Mouse (Mus musculus): ENCODE measurements around the gene Ptpn1. TPM values are rescaled to one million over a fixed set of nuclear protein-coding genes. Genes with fewer than 3 reads are reported as not detected.

Gene Ptpn1
- polyA plus RNA-seq, 1 experiment from 2014 or later: 66.3 TPM

DNA sequence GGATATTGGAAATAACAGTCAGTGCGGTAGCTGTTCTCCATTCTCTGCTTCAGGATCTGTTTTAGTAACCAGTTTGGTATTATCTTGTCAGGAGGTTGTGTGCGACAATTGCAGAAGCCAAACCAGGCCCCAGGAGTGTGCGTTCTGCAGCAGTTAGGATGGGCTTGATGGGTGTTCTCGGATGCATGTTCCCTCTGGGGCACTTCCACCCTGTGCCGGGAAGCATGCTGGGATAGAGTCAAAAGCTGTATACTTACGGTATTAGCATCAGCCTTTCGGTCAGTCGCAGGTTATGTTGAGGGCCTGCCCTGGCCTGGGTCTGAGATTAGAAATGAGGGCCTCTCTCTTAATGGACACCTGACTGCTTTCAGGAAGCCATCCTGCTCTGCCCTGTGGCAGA lies 28.7 kb downstream of the Ptpn1 start:
- H3K36me3 ChIP-seq: peaks cover 26% of the 10 kb centered on the region
- ATAC-seq (ENCODE audit: insufficient number of reproducible peaks, insufficient read depth, low FRiP score, low TSS enrichment, low read depth): no peak
- H3K4me1 ChIP-seq: peaks cover 23% of the 10 kb centered on the region
- no peak overlapping the region for H3K27ac ChIP-seq
- H3K9ac ChIP-seq: no peak overlapping the region
- no peak overlapping the region for H3K4me2 ChIP-seq
- no peak overlapping the region for H3K4me3 ChIP-seq
- WGBS: 82% methylated on average over 8 of the region's 8 CpGs
- no peaks in the 10 kb centered on the region for H3K27me3 ChIP-seq
- H3K9me3 ChIP-seq: no peaks in the 10 kb centered on the region

DNA sequence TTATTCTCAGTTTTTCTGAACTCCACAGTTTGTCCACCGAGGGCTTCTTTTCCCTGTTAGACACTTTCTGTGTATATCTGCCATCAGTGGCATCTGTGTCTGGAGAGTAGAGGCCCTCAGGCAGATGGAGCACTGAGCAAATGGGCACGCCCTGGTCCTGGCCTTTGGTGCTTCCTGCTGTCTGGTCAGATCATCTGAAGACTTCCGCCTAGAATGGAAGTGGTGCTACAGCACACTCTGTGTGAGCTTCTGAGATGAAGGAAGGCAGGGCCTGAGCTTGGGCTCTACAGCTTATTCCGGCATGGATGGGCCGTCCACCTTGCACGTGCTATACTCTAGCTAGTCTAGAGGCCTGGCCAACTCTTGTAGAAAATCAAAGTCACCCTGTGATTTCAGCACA lies 30.5 kb downstream of the Ptpn1 start:
- Histone ChIP-seq H3K4me2 (no peak overlapping the region), H3K9me3 (no peaks in the 10 kb centered on the region), H3K4me1 (peaks cover 23% of the 10 kb centered on the region), H3K4me3 (no peak overlapping the region), H3K9ac (peak overlapping the region; percentile 16; the same call in 1 of the 2 replicates), H3K27ac (no peak overlapping the region), H3K36me3 (peaks cover 43% of the 10 kb centered on the region), H3K27me3 (no peaks in the 10 kb centered on the region)
- no peak for ATAC-seq (ENCODE audit: insufficient number of reproducible peaks, insufficient read depth, low FRiP score, low TSS enrichment, low read depth)
- 77% methylated on average over 6 of the region's 6 CpGs for WGBS

- H3K27me3 ChIP-seq: no peaks in the 10 kb centered on the region
- WGBS: 90% methylated on average over 4 of the region's 4 CpGs
- no peaks in the 10 kb centered on the region for H3K9me3 ChIP-seq
- no peak for ATAC-seq (ENCODE audit: insufficient number of reproducible peaks, insufficient read depth, low FRiP score, low TSS enrichment, low read depth)
- H3K4me2 ChIP-seq: no peak overlapping the region
- H3K27ac ChIP-seq: no peak overlapping the region
- H3K36me3 ChIP-seq: peaks cover 51% of the 10 kb centered on the region
- H3K4me3 ChIP-seq: no peak overlapping the region
- H3K4me1 ChIP-seq: peaks cover 17% of the 10 kb centered on the region
- no peak overlapping the region for H3K9ac ChIP-seq
Measured at GRCm38 (mm10) chr2:167963176-167963575, 31.3 kb downstream of the Ptpn1 start.

DNA sequence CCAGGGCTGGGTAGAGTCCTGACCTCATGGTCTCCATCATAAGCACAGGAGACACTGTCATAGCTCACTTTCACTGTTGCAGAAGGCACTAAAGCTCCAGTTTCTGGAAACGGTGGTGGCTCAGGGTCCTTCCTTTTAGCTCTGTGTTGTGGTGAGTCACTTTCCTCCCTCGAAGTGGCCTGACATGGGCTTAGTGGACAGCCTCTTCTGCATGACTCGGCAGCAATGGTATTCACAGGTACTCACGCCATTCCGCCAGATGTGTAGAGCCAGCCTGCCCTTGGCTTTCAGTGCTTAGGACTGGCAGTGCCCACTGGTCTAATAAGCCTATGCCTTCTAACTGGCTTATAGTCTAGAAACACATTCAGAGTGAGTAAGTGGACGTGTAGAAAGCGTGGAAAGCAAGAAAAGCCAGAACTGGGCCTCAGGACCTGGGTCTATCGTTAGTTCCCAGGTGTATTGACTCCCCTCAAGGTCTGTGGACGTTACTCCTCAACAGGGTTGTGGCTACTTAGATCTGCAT lies 32.0 kb downstream of the Ptpn1 start:
- no peak for ATAC-seq (ENCODE audit: insufficient number of reproducible peaks, insufficient read depth, low FRiP score, low TSS enrichment, low read depth)

DNA sequence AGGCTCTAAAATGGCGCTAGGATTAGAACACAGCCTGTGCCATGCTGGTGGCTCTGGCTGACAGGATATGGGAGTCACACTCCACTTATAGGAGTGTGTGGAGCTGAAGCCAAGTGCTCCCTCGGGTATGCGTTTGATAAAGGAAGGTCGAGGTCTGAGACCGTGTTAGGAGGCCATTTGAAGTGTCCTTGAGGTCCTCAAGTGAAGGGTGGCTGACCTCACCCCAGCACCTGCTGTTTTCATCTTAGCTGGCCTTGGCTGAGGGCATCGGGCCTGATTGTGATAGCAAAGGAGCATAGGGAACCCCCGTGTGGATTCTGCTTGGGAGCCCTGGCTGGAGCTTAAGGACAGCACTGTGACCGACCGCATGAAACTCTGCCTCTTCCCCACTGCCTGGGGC lies 32.5 kb downstream of the Ptpn1 start:
- Histone ChIP-seq H3K27me3 (no peaks in the 10 kb centered on the region), H3K4me2 (no peak overlapping the region), H3K9ac (no peak overlapping the region), H3K4me3 (no peak overlapping the region), H3K9me3 (no peaks in the 10 kb centered on the region), H3K36me3 (peaks cover 60% of the 10 kb centered on the region), H3K4me1 (peaks cover 7% of the 10 kb centered on the region; the same call in 1 of the 2 replicates), H3K27ac (no peak overlapping the region)
- WGBS: 93% methylated on average over 9 of the region's 9 CpGs
- no peak for ATAC-seq (ENCODE audit: insufficient number of reproducible peaks, insufficient read depth, low FRiP score, low TSS enrichment, low read depth)

More for the DNA sequence above, 32.0 kb downstream of the Ptpn1 start:
- Histone ChIP-seq H3K4me3 (no peak overlapping the region), H3K9me3 (no peaks in the 10 kb centered on the region), H3K4me2 (no peak overlapping the region), H3K27me3 (no peaks in the 10 kb centered on the region), H3K4me1 (peaks cover 10% of the 10 kb centered on the region), H3K9ac (no peak overlapping the region), H3K27ac (no peak overlapping the region), H3K36me3 (peaks cover 57% of the 10 kb centered on the region)
- WGBS: 92% methylated on average over 9 of the region's 9 CpGs

- Histone ChIP-seq H3K27ac (no peak overlapping the region), H3K27me3 (no peaks in the 10 kb centered on the region), H3K9me3 (no peaks in the 10 kb centered on the region), H3K4me2 (no peak overlapping the region), H3K4me3 (no peak overlapping the region), H3K4me1 (peaks cover 5% of the 10 kb centered on the region; the same call in 1 of the 2 replicates), H3K9ac (no peak overlapping the region), H3K36me3 (peaks cover 76% of the 10 kb centered on the region)
- WGBS: 94% methylated on average over 3 of the region's 3 CpGs
- ATAC-seq (ENCODE audit: insufficient number of reproducible peaks, insufficient read depth, low FRiP score, low TSS enrichment, low read depth): no peak
Measured at GRCm38 (mm10) chr2:167965911-167966310, 34.1 kb downstream of the Ptpn1 start.

DNA sequence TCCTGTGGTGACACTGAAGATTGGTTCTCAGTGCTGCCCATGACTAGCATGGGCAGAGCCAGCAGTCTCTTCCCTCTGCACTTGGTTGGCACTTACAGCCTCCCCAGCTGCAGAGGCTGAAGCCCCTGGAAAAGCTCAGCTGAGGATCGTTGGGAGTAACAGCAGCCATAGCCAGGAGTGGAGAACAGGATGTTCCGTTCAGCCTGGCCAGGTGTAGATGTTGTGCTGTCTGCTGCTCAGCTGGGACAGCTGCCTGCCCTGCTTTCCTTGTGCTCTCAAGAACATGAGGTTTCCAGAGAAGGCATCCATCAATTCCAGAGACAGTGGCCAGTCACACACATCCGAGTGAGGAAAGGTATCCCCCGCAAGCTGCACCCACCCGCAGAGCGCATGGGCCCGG lies 36.6 kb downstream of the Ptpn1 start:
- Histone ChIP-seq H3K4me1 (no peaks in the 10 kb centered on the region), H3K27me3 (no peaks in the 10 kb centered on the region), H3K36me3 (peaks cover 97% of the 10 kb centered on the region), H3K9me3 (no peaks in the 10 kb centered on the region), H3K9ac (no peak overlapping the region), H3K4me2 (no peak overlapping the region), H3K4me3 (no peak overlapping the region), H3K27ac (no peak overlapping the region)
- WGBS: 93% methylated on average over 7 of the region's 7 CpGs
- ATAC-seq (ENCODE audit: insufficient number of reproducible peaks, insufficient read depth, low FRiP score, low TSS enrichment, low read depth): no peak

DNA sequence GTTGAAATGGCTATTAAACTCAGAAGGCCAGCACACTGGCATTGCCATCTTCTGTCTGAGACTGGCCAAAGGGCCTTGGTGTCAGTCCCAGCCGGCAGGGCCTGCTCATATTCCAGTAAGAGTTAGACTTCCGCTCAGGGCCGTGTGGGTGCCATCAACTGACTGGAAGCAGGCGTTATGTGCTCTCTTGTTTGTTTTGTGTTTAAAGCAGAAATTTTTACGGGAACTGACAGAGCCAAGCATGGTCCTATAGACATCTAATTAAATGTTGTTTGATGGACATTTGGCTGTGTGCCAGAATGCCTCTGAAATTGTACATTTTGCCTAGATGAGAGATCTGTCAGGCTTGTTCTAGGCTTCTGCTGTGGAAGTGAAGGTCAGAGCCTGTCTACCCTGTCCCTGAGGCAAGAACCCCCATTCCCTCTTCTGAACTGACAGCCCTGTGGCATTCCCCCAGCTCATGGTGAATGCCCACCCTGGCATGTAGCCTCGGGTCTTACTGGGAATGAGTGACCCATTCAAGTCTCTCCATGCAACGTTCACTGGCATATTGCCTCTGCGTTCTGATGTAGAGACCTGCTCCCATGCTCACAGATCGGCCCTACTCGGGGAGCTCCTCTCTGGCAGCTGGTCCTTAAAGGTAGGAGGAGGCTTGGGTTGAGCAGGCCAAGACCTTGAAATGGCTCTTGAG lies 38.1 kb downstream of the Ptpn1 start:
- peaks cover 97% of the 10 kb centered on the region for H3K36me3 ChIP-seq
- H3K27ac ChIP-seq: no peak overlapping the region
- no peak overlapping the region for H3K4me3 ChIP-seq
- no peak overlapping the region for H3K4me2 ChIP-seq
- no peaks in the 10 kb centered on the region for H3K9me3 ChIP-seq
- H3K4me1 ChIP-seq: no peaks in the 10 kb centered on the region
- WGBS: 78% methylated on average over 10 of the region's 10 CpGs
- H3K9ac ChIP-seq: no peak overlapping the region
- no peak for ATAC-seq (ENCODE audit: insufficient number of reproducible peaks, insufficient read depth, low FRiP score, low TSS enrichment, low read depth)
- no peaks in the 10 kb centered on the region for H3K27me3 ChIP-seq

DNA sequence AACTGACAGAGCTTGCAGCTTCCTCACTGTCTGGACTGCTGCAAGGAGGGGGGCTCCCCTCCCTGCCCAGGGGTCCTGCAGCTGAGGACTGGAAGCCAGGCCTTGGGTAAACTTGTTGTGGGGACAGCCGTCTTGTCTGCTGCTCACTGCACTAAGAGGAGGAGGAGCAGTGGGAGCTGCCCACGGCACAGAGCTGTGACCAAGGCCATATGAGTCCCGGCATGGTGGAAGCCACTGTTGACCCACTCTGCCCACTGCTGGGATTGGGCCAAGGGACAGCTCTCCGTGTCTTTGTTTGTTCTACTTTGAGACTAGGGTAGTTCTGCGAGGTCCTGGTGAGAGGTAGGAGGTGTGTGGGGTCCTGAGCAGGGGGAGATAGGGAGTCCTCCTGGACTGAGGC lies 40.3 kb downstream of the Ptpn1 start:
- Histone ChIP-seq H3K27me3 (no peaks in the 10 kb centered on the region), H3K9me3 (no peaks in the 10 kb centered on the region), H3K4me2 (no peak overlapping the region), H3K27ac (no peak overlapping the region), H3K9ac (no peak overlapping the region), H3K4me1 (no peaks in the 10 kb centered on the region), H3K4me3 (no peak overlapping the region), H3K36me3 (peaks cover 97% of the 10 kb centered on the region)
- WGBS: 84% methylated on average over 5 of the region's 5 CpGs
- ATAC-seq (ENCODE audit: insufficient number of reproducible peaks, insufficient read depth, low FRiP score, low TSS enrichment, low read depth): no peak

- Histone ChIP-seq H3K27me3 (no peaks in the 10 kb centered on the region), H3K36me3 (peaks cover 98% of the 10 kb centered on the region)
Measured at GRCm38 (mm10) chr2:167972809-167973208, 41.0 kb downstream of the Ptpn1 start.

DNA sequence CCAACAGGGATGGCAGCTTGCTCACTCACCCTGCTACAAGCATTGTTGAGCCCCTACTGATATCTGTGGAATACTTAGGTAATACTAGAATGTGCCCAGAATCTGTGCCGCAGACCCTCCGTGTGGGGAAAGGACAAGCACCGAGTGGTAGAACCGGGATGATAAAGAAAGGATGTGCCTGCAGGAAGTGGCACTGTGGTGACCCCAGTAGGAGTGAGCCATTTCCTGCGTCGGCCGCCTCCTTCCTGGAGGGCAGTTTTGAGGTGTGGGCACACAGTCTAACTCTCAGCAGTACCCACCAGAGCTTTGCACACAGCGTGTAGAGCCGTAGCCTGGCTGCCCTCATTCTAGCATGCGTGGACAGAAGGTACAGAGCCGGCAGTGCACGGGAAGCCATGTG lies 43.9 kb downstream of the Ptpn1 start:
- Histone ChIP-seq H3K4me1 (no peaks in the 10 kb centered on the region), H3K4me3 (no peak overlapping the region), H3K9me3 (no peaks in the 10 kb centered on the region), H3K4me2 (no peak overlapping the region), H3K36me3 (peaks cover 95% of the 10 kb centered on the region), H3K27me3 (no peaks in the 10 kb centered on the region), H3K27ac (no peak overlapping the region), H3K9ac (no peak overlapping the region)
- ATAC-seq (ENCODE audit: insufficient number of reproducible peaks, insufficient read depth, low FRiP score, low TSS enrichment, low read depth): no peak
- WGBS: 89% methylated on average over 12 of the region's 12 CpGs

More at GRCm38 (mm10) chr2:167972809-167973208, 41.0 kb downstream of the Ptpn1 start:
- Histone ChIP-seq H3K9ac (no peak overlapping the region), H3K9me3 (no peaks in the 10 kb centered on the region), H3K4me1 (no peaks in the 10 kb centered on the region), H3K4me3 (no peak overlapping the region), H3K4me2 (no peak overlapping the region), H3K27ac (no peak overlapping the region)
- no peak for ATAC-seq (ENCODE audit: insufficient number of reproducible peaks, insufficient read depth, low FRiP score, low TSS enrichment, low read depth)
- 35% methylated on average over 1 of the region's 1 CpGs for WGBS

DNA sequence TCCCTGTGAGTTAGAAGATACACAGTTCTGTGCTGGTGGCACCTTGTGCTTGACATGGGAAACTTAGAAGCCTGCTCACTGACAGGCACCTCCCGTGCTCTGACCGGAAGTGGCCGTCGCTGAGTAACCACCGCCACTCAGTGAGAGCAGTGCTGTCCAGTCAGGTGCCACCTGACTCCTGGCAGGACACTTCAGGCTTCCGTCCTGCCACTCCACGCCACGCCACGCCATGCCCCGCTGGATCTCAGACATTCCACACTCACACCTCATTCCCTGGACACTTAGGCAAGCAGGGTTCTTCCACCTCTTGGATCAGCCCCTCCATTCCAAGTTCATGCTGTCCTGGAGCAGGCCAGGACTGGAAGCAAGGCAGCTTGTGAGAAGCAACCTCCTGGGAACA lies 46.4 kb downstream of the Ptpn1 start:
- no peak overlapping the region for H3K4me2 ChIP-seq
- H3K9ac ChIP-seq: no peak overlapping the region
- H3K27ac ChIP-seq: no peak overlapping the region
- no peak for ATAC-seq (ENCODE audit: insufficient number of reproducible peaks, insufficient read depth, low FRiP score, low TSS enrichment, low read depth)
- H3K9me3 ChIP-seq: no peaks in the 10 kb centered on the region
- WGBS: 96% methylated on average over 10 of the region's 10 CpGs
- H3K27me3 ChIP-seq: no peaks in the 10 kb centered on the region
- H3K36me3 ChIP-seq: peaks cover 77% of the 10 kb centered on the region
- no peak overlapping the region for H3K4me3 ChIP-seq
- no peaks in the 10 kb centered on the region for H3K4me1 ChIP-seq
